Mouse (Mus musculus): ENCODE measurements around the gene Tfr2.
"Not testable (repeated sequence)": the region's sequence is repeated elsewhere in the genome, so short reads cannot be mapped to it uniquely, and the experiment has no call there.

Tfr2 gene

DNA sequence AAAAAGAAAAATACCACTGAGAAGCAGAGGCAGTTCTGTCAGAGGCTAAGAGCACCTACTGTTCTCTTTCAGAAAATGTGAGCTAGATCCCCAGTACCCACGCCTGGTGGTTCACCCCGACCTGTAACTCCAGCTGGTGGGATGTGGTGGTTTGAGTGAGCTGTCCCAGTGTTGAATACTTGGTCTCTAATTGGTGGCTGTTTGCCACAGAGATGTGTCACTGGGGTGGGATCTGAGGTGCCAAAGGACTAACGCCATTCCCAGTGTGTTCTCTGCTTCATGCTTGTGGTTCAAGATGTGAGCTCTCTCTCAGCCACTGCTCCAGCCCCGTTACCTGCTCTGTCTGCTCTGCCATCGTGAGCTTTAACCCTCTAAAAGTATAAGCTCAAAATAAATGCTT is 20.9 kb downstream of the Tfr2 start:
- DNase-seq = no peak

DNA sequence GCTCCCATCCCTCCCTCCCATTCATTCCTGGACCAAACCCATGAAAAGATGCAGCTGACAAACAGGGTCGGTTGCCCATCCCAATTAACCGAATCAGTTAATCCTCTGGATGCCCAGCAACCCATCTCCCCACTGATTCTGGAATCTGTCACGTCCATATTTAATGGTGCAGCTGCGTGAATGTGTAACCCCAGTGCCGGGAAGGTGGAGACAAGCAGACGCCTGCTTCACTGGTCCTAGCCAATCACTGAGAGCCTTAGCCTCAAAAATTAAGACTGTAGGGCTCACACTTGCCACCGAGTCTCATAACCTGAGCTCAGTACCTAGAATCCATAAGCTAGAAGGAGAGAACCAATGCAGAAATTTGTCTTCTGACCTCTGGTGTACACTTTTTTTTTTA is 26.3 kb downstream of the Tfr2 start:
- DNase-seq = no peak

DNA sequence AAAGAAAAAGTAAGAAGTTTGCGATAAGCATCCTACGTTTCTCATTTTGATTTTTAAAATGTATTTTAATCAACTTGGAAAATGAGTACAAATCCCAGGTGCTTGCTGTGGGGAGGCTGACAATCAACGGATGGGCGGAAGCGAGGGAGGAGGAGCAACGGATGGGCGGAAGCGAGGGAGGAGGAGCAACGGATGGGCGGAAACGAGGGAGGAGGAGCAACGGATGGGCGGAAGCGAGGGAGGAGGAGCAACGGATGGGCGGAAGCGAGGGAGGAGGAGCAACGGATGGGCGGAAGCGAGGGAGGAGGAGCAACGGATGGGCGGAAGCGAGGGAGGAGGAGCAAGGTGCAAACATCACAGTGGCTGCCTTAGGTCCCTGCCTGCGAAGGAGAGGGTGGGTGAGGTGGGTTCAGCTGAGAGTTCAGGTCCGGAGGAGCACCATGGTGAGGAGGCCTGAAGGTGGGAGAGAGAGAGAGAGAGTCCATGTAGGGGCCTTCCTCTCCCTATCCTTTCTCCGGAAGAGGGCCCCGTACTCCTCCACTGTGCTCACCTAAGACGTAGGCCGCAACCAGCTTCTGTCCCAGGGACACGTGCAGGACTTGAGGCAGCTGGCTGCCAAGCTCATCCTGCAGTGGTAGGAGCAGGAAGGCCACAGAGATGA is 27.1 kb downstream of the Tfr2 start:
- DNase-seq = no peak

- no peak for DNase-seq
Observed at GRCm38 (mm10) chr5:137597625-137598024, 28.0 kb downstream of the Tfr2 start.

GRCm38 (mm10) chr5:137598100-137598826 is 28.6 kb downstream of the Tfr2 start:
- no peak for DNase-seq

GRCm38 (mm10) chr5:137599600-137599999 is 30.0 kb downstream of the Tfr2 start:
- DNase-seq = no peak

- no peak for DNase-seq
Observed at GRCm38 (mm10) chr5:137600281-137600618, 30.6 kb downstream of the Tfr2 start.

- DNase-seq = peak; percentile 95
Observed at GRCm38 (mm10) chr5:137600619-137601364, 31.2 kb downstream of the Tfr2 start, which contains the start of gene Mospd3. TSS of gene Mospd3 (minus strand) at chr5:137601058.

- no peak for DNase-seq
Observed at GRCm38 (mm10) chr5:137601365-137601729, 31.7 kb downstream of the Tfr2 start.

DNA sequence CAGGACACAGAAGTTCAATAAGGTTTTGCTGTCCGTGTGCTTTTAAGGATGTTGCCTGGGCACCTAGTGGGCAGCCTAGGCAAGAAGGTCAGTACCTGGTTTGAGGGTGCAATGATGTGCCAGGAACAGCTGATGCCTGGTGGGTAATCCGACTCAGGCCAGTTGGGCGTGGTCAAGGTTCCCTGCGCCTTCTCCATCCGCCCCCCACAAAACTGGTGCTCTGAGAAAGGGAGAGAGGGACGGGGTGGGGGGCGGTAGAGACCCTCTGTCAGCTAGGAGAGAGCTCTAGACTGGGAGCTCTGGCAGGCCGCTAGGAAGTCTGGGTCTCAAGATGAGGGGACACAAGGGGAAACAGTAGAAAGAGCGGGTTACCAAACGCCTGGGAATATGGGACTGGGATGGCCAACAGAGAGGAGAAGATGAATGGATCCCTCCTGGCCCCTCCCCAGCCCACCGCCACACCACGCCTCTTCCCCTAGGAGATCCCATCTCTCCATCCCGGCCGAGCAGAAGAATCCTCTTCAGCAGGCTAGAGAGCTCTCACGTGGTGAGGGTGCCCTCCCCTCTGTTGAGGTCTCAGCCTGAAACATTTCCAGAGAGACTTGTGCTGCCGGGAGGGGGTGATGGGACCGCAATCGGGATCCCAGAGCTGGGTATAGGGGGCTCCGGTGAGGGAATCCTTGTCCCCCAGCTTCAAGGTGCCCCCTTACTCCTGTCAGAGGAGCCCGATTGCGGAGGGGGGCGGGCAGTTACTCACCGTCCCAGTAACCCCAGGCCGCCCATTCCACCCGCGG is 38.4 kb downstream of the Tfr2 start:
- DNase-seq = no peak

DNA sequence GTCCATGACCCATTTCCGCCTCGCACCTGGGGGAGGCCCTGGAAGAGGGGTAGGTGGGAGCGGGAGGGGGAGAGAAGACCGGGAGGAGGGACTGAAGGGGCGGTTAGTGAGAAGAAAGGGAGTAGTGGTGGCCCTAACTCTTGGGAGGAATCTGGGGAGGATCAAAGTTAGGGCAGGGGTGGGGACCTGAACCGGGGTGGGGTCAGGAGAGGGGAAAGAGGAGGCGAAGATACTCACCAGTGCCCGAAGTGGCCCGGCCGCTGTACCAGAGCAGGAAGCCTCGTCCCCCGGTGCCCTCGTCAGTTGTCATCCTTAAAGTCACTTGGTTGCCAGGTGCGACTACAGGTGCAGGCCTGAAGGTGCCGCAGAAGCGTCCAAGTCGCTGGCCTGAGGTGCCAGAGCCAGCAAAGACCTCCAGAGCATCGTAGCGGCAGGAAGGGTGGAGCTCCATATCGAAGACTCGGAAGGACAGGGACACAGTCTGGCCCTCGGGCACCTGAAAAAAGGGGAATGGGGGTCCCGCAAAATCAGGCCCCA is 39.1 kb downstream of the Tfr2 start:
- no peak for DNase-seq

GRCm38 (mm10) chr5:137609292-137609691 is 39.7 kb downstream of the Tfr2 start:
- no peak for DNase-seq

DNA sequence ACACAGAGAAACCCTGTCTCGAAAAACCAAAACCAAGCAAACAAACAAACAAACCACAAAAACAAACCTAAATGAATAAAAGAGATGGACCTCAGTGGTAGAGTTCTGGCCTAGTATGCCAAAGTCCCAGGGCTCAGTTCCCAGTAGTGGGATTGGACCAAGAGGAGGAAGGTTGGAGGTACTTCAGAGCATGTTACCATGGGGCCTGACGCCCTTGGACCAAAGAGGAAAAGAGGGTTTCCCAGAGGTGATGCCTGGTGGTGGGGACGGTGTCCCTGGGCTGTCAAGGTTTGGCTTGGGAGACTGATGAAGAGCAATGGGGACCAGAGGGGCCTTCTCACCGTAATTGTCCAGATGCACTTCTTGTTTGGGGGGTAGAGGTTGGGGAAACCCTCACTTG is 40.4 kb downstream of the Tfr2 start:
- DNase-seq = no peak

DNA sequence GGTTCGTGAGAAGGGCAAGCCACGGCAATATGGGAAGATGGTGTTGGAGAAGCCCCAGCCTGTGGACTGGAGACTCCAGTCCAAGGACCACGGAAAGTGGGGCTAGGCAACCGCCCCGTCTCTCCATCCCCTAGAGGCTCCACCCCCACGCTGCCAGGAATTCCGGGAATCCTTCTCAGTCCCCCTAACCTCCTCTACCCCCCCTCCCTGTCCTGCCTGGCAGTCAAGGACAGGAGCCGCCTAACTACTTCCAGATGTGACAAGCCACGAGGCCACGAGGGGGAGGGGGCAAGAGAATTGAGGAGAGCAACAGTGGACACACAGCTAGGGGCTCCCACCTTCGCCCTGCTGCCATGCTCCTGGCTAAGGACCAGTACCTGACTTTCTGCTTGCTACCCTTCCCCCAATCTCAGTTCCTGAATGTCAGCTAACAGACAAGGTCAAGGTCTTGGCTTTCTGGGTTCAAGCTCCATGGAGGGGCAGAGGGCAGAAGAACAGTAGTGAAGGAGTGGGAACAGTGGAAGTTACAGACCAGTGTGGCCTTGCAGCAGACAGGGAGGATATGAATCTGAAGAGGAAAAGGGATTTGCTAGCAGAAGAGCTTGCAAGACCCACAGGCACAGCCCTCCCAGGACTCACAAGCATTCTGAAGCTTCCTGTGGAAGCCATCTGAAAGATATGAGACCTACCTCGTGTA is 41.1 kb downstream of the Tfr2 start:
- DNase-seq = no peak

DNA sequence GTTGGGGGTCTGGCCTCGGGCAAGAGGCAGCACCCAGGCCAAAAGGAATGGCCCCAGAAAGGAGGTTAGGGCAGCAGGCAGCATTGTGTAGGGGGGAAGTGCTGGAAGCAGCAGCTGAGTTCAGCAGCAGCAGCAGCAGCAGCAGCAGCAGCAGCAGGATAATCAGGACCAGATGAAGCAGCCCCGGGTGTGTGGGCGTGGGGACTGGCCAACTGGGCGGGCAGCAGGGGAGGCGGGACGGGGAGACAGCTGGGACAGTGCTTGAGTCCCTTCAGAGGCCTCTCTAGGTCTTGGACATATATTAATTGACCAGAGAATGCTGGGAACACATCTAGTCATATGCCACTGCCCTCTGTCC is 41.6 kb downstream of the Tfr2 start:
- DNase-seq = no peak

DNA sequence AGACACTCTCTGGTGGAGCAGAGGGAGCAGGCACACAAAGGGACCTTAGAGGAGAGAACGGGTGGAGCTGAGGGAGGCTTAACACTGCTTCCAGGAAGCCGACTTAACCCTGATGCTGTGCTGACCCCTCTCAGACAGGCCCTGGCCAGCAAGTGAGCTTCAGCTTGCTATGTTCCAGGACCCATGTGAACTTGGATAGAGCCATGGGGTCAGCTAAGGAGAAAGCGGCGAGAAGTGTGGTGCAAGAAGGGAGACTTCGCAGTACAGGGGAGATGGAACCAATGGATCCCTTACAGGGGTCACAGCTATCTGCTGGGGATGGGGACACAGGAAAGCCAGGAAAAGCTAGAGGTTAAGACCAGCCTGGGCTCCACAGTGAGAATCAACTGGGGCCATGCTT is 43.4 kb downstream of the Tfr2 start:
- DNase-seq = no peak

- DNase-seq = no peak
Observed at GRCm38 (mm10) chr5:137613550-137613949, 43.9 kb downstream of the Tfr2 start, which contains the start of gene Pcolce. TSS of gene Pcolce (minus strand) at chr5:137613784.

DNA sequence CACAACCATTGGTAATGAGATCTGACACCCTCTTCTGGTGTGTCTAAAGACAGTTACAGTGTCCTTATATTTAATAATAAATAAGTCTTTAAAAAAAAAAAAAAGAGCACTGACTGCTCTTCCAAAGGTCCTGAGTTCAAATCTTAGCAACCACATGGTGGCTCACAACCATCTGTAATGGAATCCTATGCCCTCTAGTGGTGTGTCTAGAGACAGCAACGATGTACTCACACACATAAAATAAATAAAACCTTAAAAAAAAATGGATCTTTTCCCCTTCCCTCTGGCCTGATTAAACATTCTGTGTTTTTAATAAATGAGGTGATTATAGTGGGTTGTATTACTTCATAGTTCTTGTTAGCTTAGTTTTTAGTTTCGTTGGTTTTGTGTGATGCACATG is 45.3 kb downstream of the Tfr2 start:
- not testable (repeated sequence) for DNase-seq

GRCm38 (mm10) chr5:137615347-137615746 is 45.7 kb downstream of the Tfr2 start:
- no peak for DNase-seq

GRCm38 (mm10) chr5:137623937-137624530 is 54.4 kb downstream of the Tfr2 start:
- DNase-seq = no peak

- no peak for DNase-seq
Observed at GRCm38 (mm10) chr5:137627991-137628390, 58.4 kb downstream of the Tfr2 start.
